Mouse (Mus musculus) thymus, adult 2 months (tissue): ENCODE measurements around the gene Dst.

Source experiments
- CTCF ChIP-seq: fragments of 200-500 bp; IDR thresholded peaks from 2 replicates; pipeline ENCODE4 v1.5.1; 2012; ENCODE audit warnings: mild to moderate bottlenecking, control low read depth, low read length, moderate library complexity, borderline replicate concordance; ENCODE audit not compliant: control insufficient read depth, poor library complexity, insufficient read depth; ENCODE audit errors: extremely low read depth
- POLR2A ChIP-seq: fragments of 200-500 bp; IDR thresholded peaks from 2 replicates; pipeline ENCODE4 v1.6.1; 2012; ENCODE audit warnings: mild to moderate bottlenecking, low read length, control low read depth, moderate library complexity; ENCODE audit not compliant: control insufficient read depth, poor library complexity, insufficient read depth; ENCODE audit errors: extremely low read depth

DNA sequence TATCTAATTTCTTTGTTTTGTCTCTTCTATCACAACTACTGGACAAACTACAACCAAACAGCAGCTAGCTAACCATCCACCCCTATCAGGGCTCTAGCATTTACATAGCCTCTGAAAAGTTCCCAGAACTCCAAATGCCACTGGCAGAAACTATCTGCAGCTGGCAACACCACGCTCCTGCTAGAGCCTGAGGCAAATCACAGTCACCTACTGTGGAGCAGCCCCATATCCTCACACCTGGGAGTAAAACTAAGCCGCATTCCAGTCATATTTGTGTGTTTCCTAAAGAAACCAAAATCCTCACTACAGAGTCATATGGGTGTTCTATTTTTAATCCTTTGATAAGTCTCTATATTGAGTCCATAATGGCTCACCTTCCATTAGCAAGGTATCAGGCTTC, 194.6 kb downstream of the Dst start:
- TF ChIP-seq POLR2A (no peak), CTCF (no peak)
